Mouse (Mus musculus): Measurements from ENCODE around the gene Dock1.

Dock1 gene

GRCm38 (mm10) chr7:135065301-135065700 is 394.8 kb downstream of the Dock1 start:
- DNase-seq = no peak

DNA sequence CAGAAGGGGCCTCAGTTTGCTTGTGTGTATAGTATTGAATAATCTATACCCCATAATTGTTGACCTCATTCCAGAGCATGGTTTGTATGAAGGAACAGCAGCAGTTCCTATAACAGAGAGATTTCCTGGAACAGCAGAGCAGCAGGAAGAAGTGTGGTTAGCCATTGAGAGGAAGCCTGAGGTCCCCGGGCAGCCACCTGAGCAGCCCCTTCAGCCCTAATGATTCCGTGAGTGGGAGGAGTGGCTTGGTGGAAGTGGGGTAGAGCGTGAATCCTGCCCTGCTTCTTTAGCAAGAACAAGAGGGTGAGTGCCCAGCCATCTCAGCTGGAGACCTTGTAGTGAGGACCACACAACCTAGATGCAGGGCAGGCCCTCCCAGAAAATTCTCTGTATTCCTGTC is 398.4 kb downstream of the Dock1 start:
- no peak for DNase-seq

- no peak for DNase-seq
These were observed 406.4 kb downstream of the Dock1 start for GRCm38 (mm10) chr7:135076904-135077303.

- no peak for DNase-seq
These were observed 406.9 kb downstream of the Dock1 start for GRCm38 (mm10) chr7:135077340-135077739.

DNA sequence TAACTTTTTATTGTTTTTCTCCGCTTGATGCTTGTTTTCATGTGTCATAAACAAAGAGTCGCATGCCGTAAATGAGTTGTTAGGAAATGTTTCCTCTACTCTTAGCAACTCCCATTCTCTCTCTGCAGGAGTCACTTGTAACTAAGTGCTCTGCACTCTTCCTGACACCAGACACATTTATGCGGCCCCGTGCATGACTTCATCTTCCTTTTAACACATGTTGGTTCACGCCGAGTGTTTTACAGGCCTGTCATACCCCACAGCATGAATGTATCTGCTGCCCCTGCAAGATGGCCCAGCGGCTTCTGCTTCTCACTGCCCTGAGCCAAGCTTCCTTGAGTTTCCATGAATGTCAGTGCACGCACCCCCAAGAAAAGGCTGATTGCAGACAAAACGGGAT is 407.4 kb downstream of the Dock1 start:
- DNase-seq = no peak

GRCm38 (mm10) chr7:135083421-135083820 is 413.0 kb downstream of the Dock1 start:
- DNase-seq = peak; percentile 24

- DNase-seq = no peak
These were observed 413.6 kb downstream of the Dock1 start for GRCm38 (mm10) chr7:135084069-135084468.

GRCm38 (mm10) chr7:135086556-135086955 is 416.1 kb downstream of the Dock1 start:
- DNase-seq = no peak

DNA sequence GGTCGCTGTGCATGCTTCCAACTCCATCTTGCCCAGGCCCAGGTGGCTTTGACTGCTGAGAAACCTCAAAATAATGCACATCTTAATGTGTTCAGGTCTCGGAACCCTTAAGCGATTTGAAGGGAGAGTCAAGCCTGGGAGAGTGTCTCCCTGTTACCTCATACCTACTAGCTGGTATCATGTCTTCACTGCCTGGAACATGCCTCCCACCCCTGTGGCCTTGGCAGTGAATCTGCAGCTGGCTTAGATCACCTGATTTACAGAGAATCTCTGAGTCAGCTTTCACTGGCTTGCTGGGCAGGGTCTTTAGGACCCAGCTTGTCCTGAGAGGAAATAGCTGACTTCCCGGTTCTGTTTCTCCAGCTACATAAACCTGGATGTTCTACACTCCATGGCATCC is 419.2 kb downstream of the Dock1 start:
- DNase-seq = no peak

DNA sequence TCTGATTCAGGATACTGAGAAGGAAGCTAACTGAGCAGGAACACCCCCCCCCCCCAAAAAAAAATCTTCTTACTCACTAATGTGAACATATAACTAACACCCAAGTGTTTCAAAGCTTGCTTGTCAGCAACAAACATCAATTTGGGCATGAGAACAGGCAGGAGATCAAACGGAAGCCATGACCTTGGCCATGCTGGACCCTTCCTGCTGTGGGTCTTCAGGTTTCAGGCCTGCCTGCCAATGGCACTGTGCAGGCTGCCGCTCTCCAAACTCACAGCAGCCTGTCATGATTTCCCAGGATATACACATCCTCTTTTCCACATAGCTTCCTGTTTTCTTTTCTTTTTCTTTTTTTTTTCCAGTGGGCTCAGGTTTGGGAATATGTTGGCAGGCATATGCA is 423.4 kb downstream of the Dock1 start:
- no peak for DNase-seq

DNA sequence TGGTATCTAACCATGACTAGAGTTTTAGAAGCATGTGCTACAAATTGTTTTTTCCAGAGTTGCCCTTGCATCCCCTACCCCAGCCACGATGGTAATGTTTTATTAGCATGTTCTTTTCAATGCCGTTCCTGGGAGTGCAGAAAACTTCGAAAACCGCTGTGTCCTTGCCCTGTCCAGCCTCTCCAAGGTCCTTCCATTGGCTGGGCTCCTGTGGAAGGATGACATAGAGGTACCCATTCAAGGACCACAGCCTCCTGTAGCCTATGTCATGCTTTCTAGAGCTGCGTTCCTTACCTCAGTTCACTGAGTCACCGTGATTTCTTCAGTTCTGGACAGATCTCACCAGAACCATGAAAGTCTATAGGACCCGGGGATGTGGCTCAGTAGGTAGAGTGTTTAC is 431.5 kb downstream of the Dock1 start:
- no peak for DNase-seq

DNA sequence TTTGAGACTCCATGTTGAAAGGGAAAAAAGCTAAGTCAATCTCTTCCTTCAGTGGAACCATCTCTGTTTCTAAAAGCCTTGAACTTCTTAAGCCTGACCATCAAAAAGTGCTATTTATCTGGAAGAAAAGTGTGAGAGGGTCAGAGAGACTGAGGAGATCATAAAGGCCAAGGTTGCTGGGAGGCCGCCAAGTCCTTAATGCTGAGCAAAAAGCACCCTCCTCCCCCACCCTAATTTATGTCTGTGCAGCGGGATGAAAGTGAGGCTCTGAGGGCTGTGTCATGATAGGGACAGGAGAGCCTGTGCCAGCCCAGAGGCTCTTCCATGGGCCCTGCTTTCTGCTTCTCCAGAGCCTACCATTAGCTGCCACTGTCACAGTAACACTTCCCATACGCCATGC is 436.1 kb downstream of the Dock1 start:
- DNase-seq = peak; percentile 45

DNA sequence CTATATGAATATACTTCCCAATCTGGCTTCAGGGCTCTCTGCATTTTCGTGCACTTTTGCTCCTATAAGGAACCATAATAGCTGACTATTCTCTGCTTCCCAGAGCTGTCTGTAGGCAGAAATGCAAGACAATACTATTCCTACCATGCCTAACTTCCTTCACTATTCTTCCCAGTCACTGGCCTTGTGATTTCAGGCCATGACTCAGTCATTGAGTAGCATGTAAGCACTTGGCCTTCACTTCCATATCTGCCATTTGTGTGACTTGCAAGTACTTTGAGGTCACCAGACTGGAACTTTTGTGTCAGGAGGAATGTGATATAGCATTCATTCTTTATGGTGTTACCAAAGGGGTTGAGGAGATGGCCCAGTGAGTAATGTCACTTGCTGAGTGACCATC is 439.9 kb downstream of the Dock1 start:
- no peak for DNase-seq

DNA sequence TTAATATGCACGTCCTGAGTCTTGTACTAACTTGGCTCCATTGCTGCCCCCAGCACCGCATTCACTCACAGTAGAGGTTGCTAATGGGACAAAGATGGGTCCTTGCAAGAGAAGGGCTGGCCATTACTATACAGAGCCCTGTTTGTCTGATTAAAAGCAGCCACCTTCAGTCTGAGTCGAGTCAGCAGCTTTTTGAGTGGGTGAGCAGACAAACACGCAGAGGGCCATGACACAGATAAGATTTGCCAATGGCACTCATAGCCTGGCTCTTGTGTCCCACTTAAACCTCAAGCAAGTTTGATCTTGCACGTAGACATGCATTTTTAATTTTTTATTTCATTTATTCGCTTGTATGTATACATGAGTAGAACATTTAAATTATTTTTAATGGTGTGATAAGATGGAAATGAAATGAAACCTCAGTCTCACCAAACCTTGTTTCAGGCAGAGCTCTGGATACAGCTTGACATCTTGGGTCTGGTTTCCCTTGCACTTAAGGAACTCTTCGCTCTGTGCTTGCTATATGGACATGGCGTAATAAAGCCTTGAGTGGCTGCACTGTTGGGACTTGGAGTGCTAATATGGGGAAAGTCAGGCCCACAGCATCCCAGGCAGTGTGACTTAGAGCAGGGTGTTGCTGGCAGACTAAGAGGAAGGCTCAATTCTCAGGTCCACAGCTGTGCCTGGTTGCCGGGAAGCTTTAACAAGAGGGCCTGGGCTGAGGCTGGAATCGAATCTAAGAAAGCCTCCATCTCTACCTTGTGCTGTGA is 455.0 kb downstream of the Dock1 start:
- no peak for DNase-seq

GRCm38 (mm10) chr7:135132461-135132860 is 462.0 kb downstream of the Dock1 start:
- no peak for DNase-seq

- no peak for DNase-seq
These were observed 464.2 kb downstream of the Dock1 start for GRCm38 (mm10) chr7:135134619-135135018.

- DNase-seq = no peak
These were observed 468.7 kb downstream of the Dock1 start for GRCm38 (mm10) chr7:135139153-135139612.

DNA sequence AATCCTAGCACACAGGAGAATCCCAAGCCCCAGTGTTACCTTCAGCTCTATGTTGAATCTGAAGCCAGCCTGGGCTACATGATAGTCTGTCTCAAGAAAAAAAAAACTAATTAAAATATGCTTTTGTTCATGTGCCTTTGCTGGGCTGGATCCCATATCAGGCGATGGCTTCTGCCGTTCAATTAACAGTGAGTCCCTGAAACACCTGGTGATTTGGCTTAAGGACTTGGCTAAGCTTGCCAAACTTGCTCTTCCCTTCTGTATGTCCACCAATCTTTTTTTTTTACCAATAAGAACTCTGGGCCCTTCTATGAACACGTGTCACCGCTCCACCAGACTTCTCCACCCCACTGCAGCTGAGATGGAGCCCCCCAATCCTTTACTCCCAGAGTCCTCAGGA is 474.3 kb downstream of the Dock1 start:
- no peak for DNase-seq

GRCm38 (mm10) chr7:135150926-135151325 is 480.5 kb downstream of the Dock1 start:
- no peak for DNase-seq

- DNase-seq = no peak
These were observed 487.1 kb downstream of the Dock1 start for GRCm38 (mm10) chr7:135157571-135157970.

DNA sequence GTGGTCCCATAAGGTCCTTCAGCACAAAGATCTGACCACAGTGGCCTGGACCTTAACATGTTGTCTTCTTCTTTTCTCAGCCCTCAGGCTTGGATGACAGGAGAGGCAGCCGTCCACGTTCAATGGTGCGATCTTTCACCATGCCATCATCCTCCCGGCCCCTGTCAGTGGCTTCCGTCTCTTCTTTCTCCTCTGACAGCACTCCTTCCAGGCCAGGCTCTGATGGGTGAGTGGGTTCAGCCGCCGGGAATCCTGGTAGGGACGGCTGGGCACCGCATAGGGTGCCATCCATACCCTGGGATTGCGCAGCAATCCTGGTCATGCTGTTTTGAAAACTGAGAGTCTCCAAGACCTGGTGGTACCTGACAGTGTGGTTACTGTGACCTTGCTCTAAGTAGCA is 487.9 kb downstream of the Dock1 start:
- no peak for DNase-seq

DNA sequence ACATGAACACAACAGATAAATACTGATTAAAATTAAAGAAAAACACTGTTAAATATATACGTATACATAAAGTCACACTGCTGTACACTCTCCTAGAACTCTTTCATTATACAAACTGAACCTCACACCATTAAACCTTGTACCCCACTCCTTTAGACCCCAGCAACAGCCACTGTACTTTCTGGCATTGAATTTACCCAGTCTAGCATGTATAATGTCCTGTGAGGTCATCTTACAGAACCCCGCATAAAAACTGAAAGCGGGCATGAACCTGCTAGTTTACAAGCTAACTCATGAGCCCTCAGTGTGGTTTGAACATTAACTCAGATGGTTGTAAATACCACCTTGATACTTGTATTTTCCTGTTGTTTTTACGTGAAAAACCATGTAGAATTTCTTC is 489.2 kb downstream of the Dock1 start:
- DNase-seq = no peak

DNA sequence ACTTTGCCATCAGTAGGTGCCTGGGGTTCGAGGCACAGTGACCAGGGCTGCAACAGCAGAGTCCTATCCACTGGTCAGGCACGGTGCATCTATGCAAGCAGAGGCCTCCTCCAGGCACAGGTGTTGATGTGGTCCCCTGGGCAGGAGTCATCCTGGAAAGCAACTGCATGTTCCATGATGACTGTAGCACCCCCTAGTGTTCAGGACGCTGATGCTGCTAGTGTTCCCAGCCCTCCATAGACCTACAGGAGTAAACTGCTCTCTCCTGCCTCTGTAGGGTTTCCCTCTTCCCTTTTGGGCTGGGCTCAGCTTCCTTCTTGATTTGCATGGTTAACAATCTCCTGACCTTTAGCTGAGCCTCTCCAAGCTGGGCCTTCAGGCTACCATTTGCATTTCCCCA is 494.7 kb downstream of the Dock1 start:
- peak; percentile 74 for DNase-seq

- DNase-seq = no peak
These were observed 499.5 kb downstream of the Dock1 start for GRCm38 (mm10) chr7:135169936-135170335.

DNA sequence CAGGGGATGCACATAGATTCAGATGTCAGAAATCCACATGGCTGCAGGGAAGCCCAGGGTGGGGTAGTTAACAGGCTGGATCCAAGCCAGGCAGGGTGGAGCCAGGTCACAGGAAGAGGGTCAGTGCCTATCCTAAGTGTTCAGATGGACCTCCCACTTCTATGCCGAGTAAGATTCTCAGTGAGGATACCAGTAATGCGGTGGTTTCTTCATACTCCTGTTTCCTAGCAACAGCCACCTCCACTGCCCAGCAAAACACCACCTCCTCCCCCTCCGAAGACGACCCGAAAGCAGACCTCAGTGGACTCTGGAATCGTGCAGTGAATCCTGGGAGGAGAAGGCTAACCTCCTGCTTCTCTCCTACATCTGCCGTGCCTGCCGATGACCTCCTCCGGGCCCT is 501.8 kb downstream of the Dock1 start:
- peak; percentile 30 for DNase-seq
